Comparison of ENCODE assay signal across 11 mouse cellular contexts in the genomic region with DNA sequence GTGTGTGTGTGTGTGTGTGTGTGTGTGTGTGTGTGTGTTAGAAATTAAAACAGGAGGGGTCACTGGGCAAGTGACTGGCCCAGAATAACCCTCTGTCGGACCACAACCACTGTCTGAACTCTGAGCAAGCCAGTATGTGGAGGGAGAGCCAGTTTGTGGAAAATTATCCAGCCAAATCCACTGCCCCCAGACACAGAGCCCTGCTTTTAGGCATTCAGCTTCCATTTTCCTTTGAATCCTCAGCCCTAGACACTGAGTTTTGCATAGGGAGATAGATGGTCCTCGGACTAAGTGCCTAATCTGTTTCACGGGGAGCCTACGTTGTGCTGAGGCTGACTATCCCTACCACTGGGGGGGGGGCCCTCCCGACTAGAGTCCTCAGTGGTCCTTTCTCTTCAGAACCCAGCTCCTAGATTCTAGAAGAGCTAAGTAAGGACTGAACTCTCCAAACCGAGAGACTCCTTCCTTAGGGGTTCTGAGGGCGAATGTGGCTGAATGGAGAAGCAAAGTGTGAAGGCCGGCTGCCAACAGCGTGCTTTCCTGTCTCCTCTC.
DNase-seq lines count a peak whose midpoint lies in the region; ATAC-seq and TF ChIP-seq lines count a peak whose summit lies in the region.
"Had no signal": no experiment of that assay in that cellular context is flagged by ENCODE, and none has a peak within 500 bp of the region (broad histone marks: within the 10 kb centered on the region; RNA-seq: fewer than 3 reads in every experiment).

No protein-coding gene starts in this region.

- DNase-seq in forebrain, postnatal 0 days = no peak
- no peak for DNase-seq in kidney, postnatal 14 days
- DNase-seq in limb, embryonic 14.5 days (ENCODE audit: low spot score) = no peak
- DNase-seq in left cerebral cortex, postnatal 10 days (ENCODE audit: extremely low spot score in 1 of 2, low spot score in 2 of 2) = no peak
- DNase-seq: cerebellum, adult 11-12 months; liver, postnatal 0 days had no signal

- H3K36me3 ChIP-seq in forebrain, embryonic 15.5 days = no peaks in the 10 kb centered on the region
- no peaks in the 10 kb centered on the region for H3K36me3 ChIP-seq in forebrain, postnatal 0 days (ENCODE audit: insufficient read depth)
- no peaks in the 10 kb centered on the region for H3K36me3 ChIP-seq in kidney, embryonic 16.5 days (ENCODE audit: insufficient read depth, low read length)
- no peaks in the 10 kb centered on the region for H3K36me3 ChIP-seq in limb, embryonic 14.5 days (ENCODE audit: control insufficient read depth, insufficient read depth, low read length)

- no peaks in the 10 kb centered on the region for H3K9me3 ChIP-seq in forebrain, embryonic 15.5 days
- H3K9me3 ChIP-seq in forebrain, postnatal 0 days (ENCODE audit: low read length) = no peaks in the 10 kb centered on the region
- no peaks in the 10 kb centered on the region; the same call in 1 of the 2 replicates for H3K9me3 ChIP-seq in kidney, embryonic 16.5 days (ENCODE audit: low read length)
- no peaks in the 10 kb centered on the region for H3K9me3 ChIP-seq in limb, embryonic 14.5 days (ENCODE audit: control insufficient read depth, low read length)

- TF ChIP-seq CTCF in forebrain, postnatal 0 days (IDR thresholded peaks at IDR 0.05; ENCODE audit: low read depth) = no peak
- TF ChIP-seq CTCF in embryonic fibroblast, embryonic 13.5 days (IDR thresholded peaks at IDR 0.05; ENCODE audit: borderline replicate concordance, insufficient read depth, low read length) = no peak

- H3K4me2 ChIP-seq in forebrain, embryonic 15.5 days (replicated peaks) = no peak overlapping the region
- H3K4me2 ChIP-seq in forebrain, postnatal 0 days (ENCODE audit: low read depth) = no peak overlapping the region
- H3K4me2 ChIP-seq in kidney, embryonic 16.5 days (replicated peaks; ENCODE audit: low read depth, low read length) = no peak overlapping the region
- no peak overlapping the region for H3K4me2 ChIP-seq in limb, embryonic 14.5 days (replicated peaks; ENCODE audit: low read depth, low read length, severe bottlenecking)

- intact Hi-C loops in left cerebral cortex, postnatal 10 days (cut with DNase I) = no loop called here

- peaks cover 24% of the 10 kb centered on the region for H3K4me1 ChIP-seq in forebrain, embryonic 15.5 days
- H3K4me1 ChIP-seq in forebrain, postnatal 0 days (ENCODE audit: insufficient read depth) = 0 out of 2 replicates have a peak, but pooled peaks cover 4% of the 10 kb centered on the region
- H3K4me1 ChIP-seq in kidney, embryonic 16.5 days (ENCODE audit: insufficient read depth, low read length) = peaks cover 72% of the 10 kb centered on the region
- H3K4me1 ChIP-seq in embryonic fibroblast, embryonic 13.5 days (ENCODE audit: control insufficient read depth, insufficient read depth, low read length) = peaks cover 25% of the 10 kb centered on the region
- peaks cover 76% of the 10 kb centered on the region for H3K4me1 ChIP-seq in limb, embryonic 14.5 days (ENCODE audit: control insufficient read depth, insufficient read depth, low read length)

- no peak for ATAC-seq in forebrain, embryonic 15.5 days (replicated peaks)
- no peak for ATAC-seq in forebrain, postnatal 0 days
- ATAC-seq in kidney, embryonic 16.5 days (ENCODE audit: low FRiP score, low TSS enrichment) = no peak
- ATAC-seq in limb, embryonic 14.5 days (ENCODE audit: low FRiP score, low read depth) = no peak
- no peak for ATAC-seq in erythroblast, adult 5-6 weeks (replicated peaks; ENCODE audit: low FRiP score, poor library complexity, severe bottlenecking)

- H3K9ac ChIP-seq in forebrain, embryonic 15.5 days (replicated peaks) = no peak overlapping the region
- no peak overlapping the region for H3K9ac ChIP-seq in forebrain, postnatal 0 days
- no peak overlapping the region for H3K9ac ChIP-seq in kidney, embryonic 16.5 days (replicated peaks; ENCODE audit: low read length)
- H3K9ac ChIP-seq in limb, embryonic 14.5 days (ENCODE audit: low read depth, low read length, severe bottlenecking) = no peak overlapping the region
- H3K9ac ChIP-seq: liver, postnatal 0 days had no signal

- H3K27me3 ChIP-seq in forebrain, embryonic 15.5 days = no peaks in the 10 kb centered on the region
- no peaks in the 10 kb centered on the region for H3K27me3 ChIP-seq in forebrain, postnatal 0 days (ENCODE audit: insufficient read depth, low read length)
- no peaks in the 10 kb centered on the region for H3K27me3 ChIP-seq in kidney, embryonic 16.5 days (ENCODE audit: insufficient read depth, low read length)
- H3K27me3 ChIP-seq in limb, embryonic 14.5 days (ENCODE audit: control insufficient read depth, insufficient read depth, low read length) = no peaks in the 10 kb centered on the region

- H3K27ac ChIP-seq in forebrain, embryonic 15.5 days (replicated peaks) = peak overlapping the region; percentile 41
- H3K27ac ChIP-seq in forebrain, postnatal 0 days (ENCODE audit: low read depth, low read length) = no peak overlapping the region
- peak overlapping the region; percentile 83 for H3K27ac ChIP-seq in kidney, embryonic 16.5 days (ENCODE audit: low read length)
- peak overlapping the region; percentile 93 for H3K27ac ChIP-seq in embryonic fibroblast, embryonic 13.5 days (ENCODE audit: insufficient read depth, low read length)
- H3K27ac ChIP-seq in limb, embryonic 14.5 days (replicated peaks; ENCODE audit: low read depth, low read length) = peak overlapping the region; percentile 75

- 93% methylated on average over 9 of the region's 9 CpGs for WGBS in forebrain, embryonic 15.5 days
- WGBS in forebrain, postnatal 0 days = 96% methylated on average over 9 of the region's 9 CpGs
- 85% methylated on average over 9 of the region's 9 CpGs for WGBS in kidney, embryonic 16.5 days
- 84% methylated on average over 9 of the region's 9 CpGs for WGBS in limb, embryonic 14.5 days

- no peak for TF ChIP-seq POLR2A in embryonic fibroblast, embryonic 13.5 days (IDR thresholded peaks at IDR 0.05; ENCODE audit: low read depth, low read length)
- no peak for TF ChIP-seq POLR2A in limb, embryonic 14.5 days (IDR thresholded peaks at IDR 0.05; ENCODE audit: borderline replicate concordance, extremely low read depth, insufficient read depth, insufficient read length)

- H3K4me3 ChIP-seq in forebrain, embryonic 15.5 days = no peak overlapping the region
- no peak overlapping the region for H3K4me3 ChIP-seq in forebrain, postnatal 0 days (ENCODE audit: low read depth, low read length)
- H3K4me3 ChIP-seq in kidney, embryonic 16.5 days (ENCODE audit: low read length) = no peak overlapping the region
- no peak overlapping the region for H3K4me3 ChIP-seq in embryonic fibroblast, embryonic 13.5 days (ENCODE audit: insufficient read depth, low read length)
- no peak overlapping the region for H3K4me3 ChIP-seq in limb, embryonic 14.5 days (replicated peaks; ENCODE audit: low read length)
- H3K4me3 ChIP-seq: erythroblast, embryonic 14.5 days had no signal
